Mouse (Mus musculus) ES-E14 (cell line): ENCODE data around the gene Celf5.

Experiments
- CHD2 ChIP-seq: IDR thresholded peaks from 2 replicates; pipeline ENCODE4 v1.6.1; 2014; ENCODE audit warnings: mild to moderate bottlenecking, low read depth, low read length, inconsistent platforms
- MAFK ChIP-seq: IDR thresholded peaks from 2 replicates; pipeline ENCODE4 v1.6.1; 2014; ENCODE audit warnings: mild to moderate bottlenecking, low read depth, low read length, inconsistent platforms; ENCODE audit not compliant: insufficient read depth
- ZC3H11A ChIP-seq: IDR thresholded peaks from 2 replicates; pipeline ENCODE4 v1.6.1; 2012; ENCODE audit warnings: low read depth, mild to moderate bottlenecking, inconsistent platforms, low read length, borderline replicate concordance
- ZNF384 ChIP-seq: IDR thresholded peaks from 2 replicates; pipeline ENCODE4 v1.6.1; 2012; ENCODE audit warnings: low read depth, low read length, inconsistent platforms

DNA sequence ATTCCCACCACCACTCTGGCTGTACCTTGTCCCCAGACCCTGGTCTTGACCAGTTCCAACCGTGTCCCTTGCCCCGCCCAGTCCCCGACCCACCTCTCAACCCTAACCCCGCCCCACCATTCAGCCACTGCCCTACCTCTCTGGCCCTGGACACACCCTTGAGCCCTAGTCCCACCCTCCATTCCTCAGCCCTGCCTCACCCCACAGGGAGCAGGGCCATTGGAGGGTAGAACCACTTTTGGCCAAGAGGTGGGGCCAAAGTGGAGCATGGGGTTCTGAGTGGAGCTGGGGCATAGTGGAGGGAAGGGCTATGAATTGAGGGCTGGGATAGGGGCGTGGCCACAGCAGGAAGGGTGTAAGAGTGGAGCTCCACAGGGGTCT is 17.3 kb downstream of the Celf5 start:
- TF ChIP-seq MAFK (no peak), CHD2 (no peak), ZC3H11A (no peak), ZNF384 (no peak)
